Mouse (Mus musculus) MEL (cell line): ENCODE results near the gene Irf4.

Source experiments
- CTCF ChIP-seq, 3 experiments: IDR thresholded peaks in 2 of 3; conservative IDR thresholded peaks in 1 of 3; 2 replicates each; pipeline ENCODE4 v1.5.1; 2011 to 2012; ENCODE audit warnings: low read length in 3 of 3, low read depth in 2 of 3, mild to moderate bottlenecking in 2 of 3, improper control_type of control experiment in 1 of 3, inconsistent platforms in 1 of 3, mixed read lengths in 1 of 3, moderate library complexity in 1 of 3; ENCODE audit not compliant: control insufficient read depth in 1 of 3, insufficient read depth in 1 of 3, poor library complexity in 1 of 3, severe bottlenecking in 1 of 3
- ELF1 ChIP-seq: IDR thresholded peaks from 2 replicates; pipeline ENCODE4 v1.6.1; 2014; ENCODE audit warnings: low read depth, mild to moderate bottlenecking, inconsistent platforms, low read length, improper control_type of control experiment, moderate library complexity
- GATA1 ChIP-seq: IDR thresholded peaks from 2 replicates; pipeline ENCODE4 v1.6.1; 2011; ENCODE audit warnings: low read depth, low read length, improper control_type of control experiment
- MEF2A ChIP-seq: IDR thresholded peaks from 2 replicates; pipeline ENCODE4 v1.6.1; 2014; ENCODE audit warnings: low read depth, mild to moderate bottlenecking, inconsistent platforms, low read length, improper control_type of control experiment; ENCODE audit not compliant: poor library complexity, insufficient replicate concordance, severe bottlenecking; ENCODE audit errors: extremely low read depth
- MXI1 ChIP-seq: IDR thresholded peaks from 2 replicates; pipeline ENCODE4 v1.6.1; 2011; ENCODE audit warnings: mild to moderate bottlenecking, low read depth, low read length, improper control_type of control experiment
- POLR2A ChIP-seq, 2 experiments: IDR thresholded peaks; 2 replicates each; pipeline ENCODE4 v1.6.1; 2011 to 2012; ENCODE audit warnings: low read length in 2 of 2, mild to moderate bottlenecking in 2 of 2, control low read depth in 1 of 2, improper control_type of control experiment in 1 of 2, low read depth in 1 of 2, moderate library complexity in 1 of 2; ENCODE audit not compliant: control insufficient read depth in 1 of 2, insufficient read depth in 1 of 2, poor library complexity in 1 of 2

DNA sequence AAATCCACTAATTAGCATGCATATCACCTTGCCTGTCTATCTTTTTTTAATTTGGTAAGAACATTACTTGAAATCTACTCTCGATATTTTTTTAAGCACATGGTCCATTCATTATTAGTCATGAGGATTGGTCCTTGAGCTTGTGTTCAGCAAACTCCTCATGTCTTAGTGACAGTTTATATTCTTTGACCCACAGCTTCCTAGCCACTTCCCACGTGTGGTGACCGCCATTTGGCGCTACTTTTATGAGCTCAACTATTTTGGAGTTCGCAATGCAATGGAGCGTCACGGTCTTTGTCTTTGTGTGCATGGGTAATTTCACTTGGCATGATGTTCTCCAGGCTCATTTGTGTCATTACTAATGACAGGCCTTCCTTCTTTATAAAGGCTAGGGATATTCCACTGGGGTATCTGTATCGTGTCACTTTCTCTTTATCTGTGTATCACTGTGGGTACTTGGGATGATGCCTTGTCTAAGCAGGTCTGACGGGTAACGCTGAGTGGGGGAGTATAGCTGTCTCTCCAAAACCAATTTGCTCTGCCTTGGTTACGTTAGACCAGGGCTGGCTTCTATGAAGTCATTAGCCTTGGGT, 9.9 kb downstream of the Irf4 start:
- no peak for TF ChIP-seq ELF1
- TF ChIP-seq CTCF (IDR thresholded peaks at IDR 0.05 in 2 of 3, conservative IDR thresholded peaks at IDR 0.05 in 1 of 3; ENCODE audit: control insufficient read depth in 1 of 3, insufficient read depth in 1 of 3, low read depth in 2 of 3, low read length in 3 of 3, poor library complexity in 1 of 3, severe bottlenecking in 1 of 3) = no peak
- TF ChIP-seq POLR2A (IDR thresholded peaks at IDR 0.05; ENCODE audit: control insufficient read depth in 1 of 2, insufficient read depth in 1 of 2, low read depth in 1 of 2, low read length in 2 of 2, poor library complexity in 1 of 2) = no peak
- TF ChIP-seq MXI1 = no peak
- TF ChIP-seq MEF2A = no peak
- TF ChIP-seq GATA1 = no peak
